Mouse (Mus musculus): ENCODE measurements around the gene Kcnh1. TPM values are rescaled to one million over a fixed set of nuclear protein-coding genes. Genes with fewer than 3 reads are reported as not detected.

The Kcnh1 gene
- polyA plus RNA-seq, 1 experiment from 2014 or later, result 1.5 TPM

- no peak for ATAC-seq
- Histone ChIP-seq H3K27ac (no peak overlapping the region), H3K9ac (replicated peaks) (no peak overlapping the region), H3K27me3 (no peaks in the 10 kb centered on the region), H3K4me1 (replicated peaks) (peaks cover 8% of the 10 kb centered on the region; the same call in 1 of the 2 replicates), H3K9me3 (no peaks in the 10 kb centered on the region), H3K4me3 (replicated peaks) (no peak overlapping the region), H3K4me2 (replicated peaks) (no peak overlapping the region), H3K36me3 (no peaks in the 10 kb centered on the region)
These were observed 290.9 kb downstream of the Kcnh1 start for GRCm38 (mm10) chr1:192481446-192481845.

- ATAC-seq, result no peak
- H3K4me2 ChIP-seq (replicated peaks), result no peak overlapping the region
- WGBS, result 79% methylated on average over 3 of the region's 3 CpGs
- H3K36me3 ChIP-seq, result no peaks in the 10 kb centered on the region
- no peak overlapping the region for H3K9ac ChIP-seq (replicated peaks)
- H3K27ac ChIP-seq, result no peak overlapping the region
- H3K4me3 ChIP-seq (replicated peaks), result no peak overlapping the region
- H3K4me1 ChIP-seq (replicated peaks), result no peaks in the 10 kb centered on the region
- no peaks in the 10 kb centered on the region for H3K9me3 ChIP-seq
- no peaks in the 10 kb centered on the region for H3K27me3 ChIP-seq
These were observed 294.5 kb downstream of the Kcnh1 start for GRCm38 (mm10) chr1:192485030-192485429.

GRCm38 (mm10) chr1:192487571-192487970, 297.0 kb downstream of the Kcnh1 start:
- H3K4me1 ChIP-seq (replicated peaks), result no peaks in the 10 kb centered on the region
- H3K27ac ChIP-seq, result no peak overlapping the region
- H3K36me3 ChIP-seq, result no peaks in the 10 kb centered on the region
- no peak overlapping the region for H3K4me3 ChIP-seq (replicated peaks)
- H3K4me2 ChIP-seq (replicated peaks), result no peak overlapping the region
- H3K9me3 ChIP-seq, result no peaks in the 10 kb centered on the region
- no peak for ATAC-seq
- WGBS, result 97% methylated on average over 11 of the region's 11 CpGs
- no peaks in the 10 kb centered on the region for H3K27me3 ChIP-seq
- H3K9ac ChIP-seq (replicated peaks), result no peak overlapping the region

GRCm38 (mm10) chr1:192489908-192490825, 299.6 kb downstream of the Kcnh1 start:
- H3K27me3 ChIP-seq, result no peaks in the 10 kb centered on the region
- no peak for ATAC-seq
- H3K4me3 ChIP-seq (replicated peaks), result no peak overlapping the region
- no peaks in the 10 kb centered on the region for H3K4me1 ChIP-seq (replicated peaks)
- H3K4me2 ChIP-seq (replicated peaks), result no peak overlapping the region
- no peaks in the 10 kb centered on the region for H3K36me3 ChIP-seq
- H3K9me3 ChIP-seq, result no peaks in the 10 kb centered on the region
- no peak overlapping the region for H3K27ac ChIP-seq
- H3K9ac ChIP-seq (replicated peaks), result no peak overlapping the region
- 79% methylated on average over 13 of the region's 13 CpGs for whole genome bisulfite sequencing

- no peaks in the 10 kb centered on the region for H3K36me3 ChIP-seq
- no peak overlapping the region for H3K4me2 ChIP-seq (replicated peaks)
- no peaks in the 10 kb centered on the region for H3K4me1 ChIP-seq (replicated peaks)
- H3K9ac ChIP-seq (replicated peaks), result no peak overlapping the region
- no peak for ATAC-seq
- 94% methylated on average over 2 of the region's 2 CpGs for WGBS
- no peak overlapping the region for H3K4me3 ChIP-seq (replicated peaks)
- no peaks in the 10 kb centered on the region for H3K9me3 ChIP-seq
- H3K27me3 ChIP-seq, result no peaks in the 10 kb centered on the region
- H3K27ac ChIP-seq, result no peak overlapping the region
These were observed 306.9 kb downstream of the Kcnh1 start for GRCm38 (mm10) chr1:192497505-192497904.

- no peak overlapping the region for H3K4me3 ChIP-seq (replicated peaks)
- ATAC-seq, result no peak
- H3K27me3 ChIP-seq, result no peaks in the 10 kb centered on the region
- no peak overlapping the region for H3K27ac ChIP-seq
- H3K4me2 ChIP-seq (replicated peaks), result no peak overlapping the region
- 0 out of 2 replicates have a peak, but pooled peaks cover 3% of the 10 kb centered on the region for H3K36me3 ChIP-seq
- no peak overlapping the region for H3K9ac ChIP-seq (replicated peaks)
- H3K9me3 ChIP-seq, result no peaks in the 10 kb centered on the region
- no peaks in the 10 kb centered on the region for H3K4me1 ChIP-seq (replicated peaks)
- 76% methylated on average over 9 of the region's 9 CpGs for WGBS
These were observed 311.4 kb downstream of the Kcnh1 start for GRCm38 (mm10) chr1:192502016-192502415.

- no peak for ATAC-seq
- Histone ChIP-seq H3K9ac (replicated peaks) (no peak overlapping the region), H3K27me3 (no peaks in the 10 kb centered on the region), H3K36me3 (0 out of 2 replicates have a peak, but pooled peaks cover 3% of the 10 kb centered on the region), H3K27ac (no peak overlapping the region), H3K4me3 (replicated peaks) (no peak overlapping the region), H3K4me1 (replicated peaks) (no peaks in the 10 kb centered on the region), H3K4me2 (replicated peaks) (no peak overlapping the region), H3K9me3 (no peaks in the 10 kb centered on the region)
These were observed 312.3 kb downstream of the Kcnh1 start for GRCm38 (mm10) chr1:192502835-192503234.

- H3K36me3 ChIP-seq, result 0 out of 2 replicates have a peak, but pooled peaks cover 3% of the 10 kb centered on the region
- H3K9me3 ChIP-seq, result no peaks in the 10 kb centered on the region
- no peak overlapping the region for H3K27ac ChIP-seq
- ATAC-seq, result no peak
- H3K4me2 ChIP-seq (replicated peaks), result no peak overlapping the region
- H3K4me3 ChIP-seq (replicated peaks), result no peak overlapping the region
- H3K4me1 ChIP-seq (replicated peaks), result no peaks in the 10 kb centered on the region
- no peak overlapping the region for H3K9ac ChIP-seq (replicated peaks)
- H3K27me3 ChIP-seq, result no peaks in the 10 kb centered on the region
- 88% methylated on average over 4 of the region's 4 CpGs for WGBS
These were observed 313.1 kb downstream of the Kcnh1 start for GRCm38 (mm10) chr1:192503651-192504050.

- WGBS, result 98% methylated on average over 1 of the region's 1 CpGs
- Histone ChIP-seq H3K27ac (no peak overlapping the region), H3K9ac (replicated peaks) (no peak overlapping the region), H3K4me2 (replicated peaks) (no peak overlapping the region), H3K4me1 (replicated peaks) (no peaks in the 10 kb centered on the region), H3K27me3 (no peaks in the 10 kb centered on the region), H3K4me3 (replicated peaks) (no peak overlapping the region), H3K9me3 (no peaks in the 10 kb centered on the region), H3K36me3 (no peaks in the 10 kb centered on the region)
- ATAC-seq, result no peak
These were observed 322.2 kb downstream of the Kcnh1 start for GRCm38 (mm10) chr1:192512821-192513220.

- no peak overlapping the region for H3K4me3 ChIP-seq (replicated peaks)
- no peak for ATAC-seq
These were observed 324.8 kb downstream of the Kcnh1 start for GRCm38 (mm10) chr1:192515373-192515772.

GRCm38 (mm10) chr1:192519713-192520112, 329.1 kb downstream of the Kcnh1 start:
- no peak overlapping the region for H3K9ac ChIP-seq (replicated peaks)
- 70% methylated on average over 1 of the region's 1 CpGs for WGBS
- no peaks in the 10 kb centered on the region for H3K9me3 ChIP-seq
- no peaks in the 10 kb centered on the region for H3K27me3 ChIP-seq
- H3K36me3 ChIP-seq, result no peaks in the 10 kb centered on the region
- no peak overlapping the region for H3K27ac ChIP-seq
- no peak for ATAC-seq
- peaks cover 40% of the 10 kb centered on the region for H3K4me1 ChIP-seq (replicated peaks)
- H3K4me2 ChIP-seq (replicated peaks), result no peak overlapping the region
- no peak overlapping the region for H3K4me3 ChIP-seq (replicated peaks)

More at GRCm38 (mm10) chr1:192515373-192515772, 324.8 kb downstream of the Kcnh1 start:
- Histone ChIP-seq H3K27me3 (no peaks in the 10 kb centered on the region), H3K9ac (replicated peaks) (no peak overlapping the region), H3K4me1 (replicated peaks) (0 out of 2 replicates have a peak, but pooled peaks cover 6% of the 10 kb centered on the region), H3K36me3 (no peaks in the 10 kb centered on the region), H3K9me3 (no peaks in the 10 kb centered on the region), H3K4me2 (replicated peaks) (no peak overlapping the region), H3K27ac (no peak overlapping the region)
- 80% methylated on average over 3 of the region's 3 CpGs for WGBS

GRCm38 (mm10) chr1:192520836-192521435, 330.4 kb downstream of the Kcnh1 start:
- WGBS, result 29% methylated on average over 13 of the region's 13 CpGs
- Histone ChIP-seq H3K27ac (no peak overlapping the region; the same call in 1 of the 2 replicates), H3K4me1 (replicated peaks) (peaks cover 48% of the 10 kb centered on the region), H3K9me3 (no peaks in the 10 kb centered on the region), H3K27me3 (no peaks in the 10 kb centered on the region), H3K9ac (replicated peaks) (no peak overlapping the region), H3K4me3 (replicated peaks) (no peak overlapping the region), H3K4me2 (replicated peaks) (0 out of 2 replicates have a peak overlapping the region, but pooled peaks have one; percentile 7), H3K36me3 (no peaks in the 10 kb centered on the region)
- ATAC-seq, result no peak
